Comparison of ENCODE assay signal across 24 mouse cellular contexts in genomic region chr4:76076051-76076450, GRCm38 (mm10).
"Had no signal": no experiment of that assay in that cellular context is flagged by ENCODE, and none has a peak within 500 bp of the region (broad histone marks: within the 10 kb centered on the region; RNA-seq: fewer than 3 reads in every experiment).

No protein-coding gene starts in this region.

- H3K27ac ChIP-seq: gastrocnemius, adult 2 months; hindbrain, embryonic 10.5 days; hindbrain, embryonic 12.5 days; hindbrain, embryonic 14.5 days; intestine, embryonic 15.5 days; layer of hippocampus, adult 2 months; left cerebral cortex, adult 2 months; limb, embryonic 10.5 days; limb, embryonic 12.5 days had no signal

- ATAC-seq: forebrain, embryonic 16.5 days; hindbrain, embryonic 16.5 days; inflammation-experienced regulatory T-cells, adult 6 months; intestine, embryonic 15.5 days; intestine, postnatal 0 days had no signal

- DNase-seq: gastrocnemius, adult 2 months; gastrocnemius, postnatal 10 days; gastrocnemius, postnatal 25 days; heart, adult 18-20 months; heart, postnatal 10 days; heart, postnatal 4 days; kidney, adult 18-20 months; kidney, adult 8-10 months; kidney, postnatal 10 days; kidney, postnatal 25 days; kidney, postnatal 4 days had no signal

- H3K36me3 ChIP-seq: hindbrain, embryonic 10.5 days; hindbrain, embryonic 12.5 days; intestine, embryonic 15.5 days; limb, embryonic 10.5 days had no signal

- H3K4me2 ChIP-seq: heart, embryonic 12.5 days; hindbrain, embryonic 12.5 days; hindbrain, embryonic 14.5 days; intestine, embryonic 15.5 days; limb, embryonic 12.5 days had no signal

- H3K4me3 ChIP-seq: gastrocnemius, adult 2 months; heart, embryonic 12.5 days; hindbrain, embryonic 10.5 days; hindbrain, embryonic 12.5 days; intestine, embryonic 15.5 days; layer of hippocampus, adult 2 months; left cerebral cortex, adult 2 months; limb, embryonic 10.5 days; limb, embryonic 12.5 days had no signal

- H3K9me3 ChIP-seq: heart, embryonic 12.5 days; hindbrain, embryonic 10.5 days; hindbrain, embryonic 12.5 days; intestine, embryonic 15.5 days; limb, embryonic 10.5 days; limb, embryonic 12.5 days had no signal

- H3K9ac ChIP-seq: heart, embryonic 12.5 days; hindbrain, embryonic 12.5 days; hindbrain, embryonic 14.5 days; intestine, embryonic 15.5 days; limb, embryonic 12.5 days had no signal

- H3K4me1 ChIP-seq: hindbrain, embryonic 10.5 days; hindbrain, embryonic 12.5 days; intestine, embryonic 15.5 days; limb, embryonic 10.5 days; limb, embryonic 12.5 days had no signal

- H3K27me3 ChIP-seq: heart, embryonic 12.5 days; hindbrain, embryonic 12.5 days; intestine, embryonic 15.5 days; limb, embryonic 12.5 days had no signal
